Mouse (Mus musculus) thymus, adult 18-20 months (tissue): ENCODE measurements at regions not wholly inside any gene's neighbourhood (a gene's known extent, or its start where the extent isn't known, plus 50 kb on each side); places are given as distances from the start of the nearest gene placed in this dataset.
"Not testable (repeated sequence)": the region's sequence is repeated elsewhere in the genome, so short reads cannot be mapped to it uniquely, and the experiment has no call there.

Experiments used
- DNase-seq, 2 experiments: peaks; one replicate each; pipeline ENCODE4 v3.0.0; 2022; ENCODE audit warnings: mixed read lengths in 2 of 2

GRCm38 (mm10) chr12:117380836-117381235 is 135.4 kb upstream of the Rapgef5 start:
- no peak for DNase-seq

- not testable (repeated sequence) for DNase-seq
These were observed 133.6 kb upstream of the Rapgef5 start for GRCm38 (mm10) chr12:117382727-117383126.

- DNase-seq, result peak; percentile 42 to 57
These were observed 131.1 kb upstream of the Rapgef5 start for GRCm38 (mm10) chr12:117385072-117385666.

GRCm38 (mm10) chr12:117385697-117386096 is 130.6 kb upstream of the Rapgef5 start:
- no peak for DNase-seq

- no peak for DNase-seq
These were observed 129.3 kb upstream of the Rapgef5 start for GRCm38 (mm10) chr12:117386957-117387356.

- DNase-seq, result no peak
These were observed 126.5 kb upstream of the Rapgef5 start for GRCm38 (mm10) chr12:117389516-117390347.

GRCm38 (mm10) chr12:117397512-117397911 is 118.8 kb upstream of the Rapgef5 start:
- no peak for DNase-seq

- peak; percentile 11 to 19 for DNase-seq
These were observed 112.6 kb upstream of the Rapgef5 start for GRCm38 (mm10) chr12:117403513-117404156.

GRCm38 (mm10) chr12:117404157-117404752 is 112.0 kb upstream of the Rapgef5 start:
- DNase-seq, result no peak

GRCm38 (mm10) chr12:117406832-117407231 is 109.4 kb upstream of the Rapgef5 start:
- no peak for DNase-seq

GRCm38 (mm10) chr12:117410604-117411003 is 105.7 kb upstream of the Rapgef5 start:
- DNase-seq, result no peak

- no peak for DNase-seq
These were observed 104.0 kb upstream of the Rapgef5 start for GRCm38 (mm10) chr12:117412257-117412656.

- DNase-seq, result no peak
These were observed 103.3 kb upstream of the Rapgef5 start for GRCm38 (mm10) chr12:117412779-117413505.

- no peak for DNase-seq
These were observed 102.3 kb upstream of the Rapgef5 start for GRCm38 (mm10) chr12:117414020-117414419.

GRCm38 (mm10) chr12:117415146-117415545 is 101.1 kb upstream of the Rapgef5 start:
- no peak for DNase-seq

- DNase-seq, result peak in 1 of 2 experiments; percentile 10
These were observed 98.3 kb upstream of the Rapgef5 start for GRCm38 (mm10) chr12:117417991-117418390.

- DNase-seq, result no peak
These were observed 93.8 kb upstream of the Rapgef5 start for GRCm38 (mm10) chr12:117422315-117422978.

GRCm38 (mm10) chr12:117425363-117426031 is 90.8 kb upstream of the Rapgef5 start:
- DNase-seq, result no peak

GRCm38 (mm10) chr12:117427431-117427830 is 88.8 kb upstream of the Rapgef5 start:
- peak in 1 of 2 experiments; percentile 19 for DNase-seq

GRCm38 (mm10) chr12:117430886-117431285 is 85.4 kb upstream of the Rapgef5 start:
- DNase-seq, result no peak

- DNase-seq, result no peak
These were observed 83.5 kb upstream of the Rapgef5 start for GRCm38 (mm10) chr12:117432788-117433187.
